Mouse (Mus musculus) lung, postnatal 0 days (tissue): Measurements from ENCODE around the gene Glce.

Experiments used
- CTCF ChIP-seq: IDR thresholded peaks from 2 replicates; pipeline ENCODE4 v1.5.1; 2016; ENCODE audit warnings: antibody characterized with exemption, mild to moderate bottlenecking
- EP300 ChIP-seq: IDR thresholded peaks from 2 replicates; pipeline ENCODE4 v1.6.1; 2016; ENCODE audit warnings: antibody characterized with exemption, mild to moderate bottlenecking, control low read depth

- TF ChIP-seq CTCF (no peak), EP300 (no peak)
Observed at GRCm38 (mm10) chr9:62132005-62132782, 9.7 kb upstream of the Glce start.
